Mouse (Mus musculus): ENCODE data around the gene Smim13.

DNA sequence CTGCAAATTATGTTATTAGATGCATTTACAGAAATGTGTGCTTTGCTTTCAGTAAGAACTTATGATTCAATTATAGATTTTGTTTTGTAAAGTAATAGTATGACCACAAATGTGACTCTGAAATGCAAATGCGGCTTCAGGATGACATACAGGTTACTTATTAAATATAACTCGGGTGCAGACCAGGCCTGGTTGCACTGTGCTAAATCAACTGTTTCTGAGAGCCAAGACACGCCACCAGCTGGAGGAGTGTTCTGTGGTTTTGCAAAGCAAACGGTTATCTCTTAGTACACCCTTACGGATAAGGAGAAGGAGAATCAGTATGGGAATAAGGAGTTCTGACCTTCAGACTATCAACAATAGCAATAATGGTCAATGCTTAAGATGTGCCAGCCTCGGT, 34.0 kb upstream of the Smim13 start:
- TF ChIP-seq CTCF (IDR thresholded peaks at IDR 0.05; ENCODE audit: control insufficient read depth, insufficient read depth, low read length) (no peak), POLR2A (IDR thresholded peaks at IDR 0.05; ENCODE audit: borderline replicate concordance, control insufficient read depth, low read depth, low read length) (no peak)

Measured in bone marrow, adult 2 months (tissue).